Mouse (Mus musculus): Measurements from ENCODE around the gene Ccdc150. TPM values are rescaled to one million over a fixed set of nuclear protein-coding genes. Genes with fewer than 3 reads are reported as not detected.

Gene Ccdc150
- 0.11 and 0.21 TPM in 2 replicates for polyA plus RNA-seq (2015; fragmentation: Nextera tagmentation; extraction: Ambion mirVana)

- Histone ChIP-seq H3K4me2 (ENCODE audit: low read length) (peak within 1 kb of the TSS; percentile 94), H3K27me3 (replicated peaks; ENCODE audit: control insufficient read depth, insufficient read depth, low read length) (no peaks in the 10 kb centered on the region), H3K9me3 (ENCODE audit: control insufficient read depth, low read length) (no peaks in the 10 kb centered on the region), H3K27ac (ENCODE audit: low read depth, low read length) (no peak within 1 kb of the TSS), H3K9ac (ENCODE audit: low read depth, low read length) (peak within 1 kb of the TSS; percentile 68), H3K4me1 (ENCODE audit: control insufficient read depth, insufficient read depth, low read depth, low read length) (peaks cover 4% of the 10 kb centered on the region), H3K4me3 (ENCODE audit: low read length) (peak within 1 kb of the TSS; percentile 64), H3K36me3 (ENCODE audit: control insufficient read depth, insufficient read depth, low read length) (no peaks in the 10 kb centered on the region)
- peak; percentile 100 for ATAC-seq
- 16% methylated on average over 33 of the region's 33 CpGs for WGBS
Observed at GRCm38 (mm10) chr1:54250158-54250866, at the start of gene Ccdc150. Ccdc150 (plus strand) TSS chr1:54250683.

DNA sequence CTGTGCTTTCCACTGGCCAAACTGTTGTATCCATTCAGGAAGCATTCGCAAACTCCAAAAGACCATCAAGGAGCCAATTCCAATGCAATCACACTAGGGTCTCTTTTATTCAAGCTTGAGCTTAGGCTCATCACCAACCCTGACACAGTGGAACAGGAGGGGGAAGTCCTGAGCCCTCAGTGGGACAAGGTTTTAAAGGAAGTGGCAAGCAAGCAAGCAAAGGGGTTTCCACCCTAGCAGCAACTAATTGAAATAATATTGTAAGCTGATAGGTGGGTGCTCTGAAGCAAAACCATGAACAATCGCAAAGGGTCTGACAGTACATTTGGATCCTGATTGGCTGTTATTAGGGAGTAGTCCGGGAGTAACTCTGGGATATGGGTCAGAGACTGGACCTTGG lies 30.2 kb upstream of the Ccdc150 start:
- Histone ChIP-seq H3K4me1 (ENCODE audit: control insufficient read depth, insufficient read depth, low read depth, low read length) (no peaks in the 10 kb centered on the region), H3K36me3 (ENCODE audit: control insufficient read depth, insufficient read depth, low read length) (no peaks in the 10 kb centered on the region), H3K9ac (ENCODE audit: low read depth, low read length) (no peak overlapping the region), H3K4me2 (ENCODE audit: low read length) (no peak overlapping the region), H3K27me3 (replicated peaks; ENCODE audit: control insufficient read depth, insufficient read depth, low read length) (no peaks in the 10 kb centered on the region), H3K4me3 (ENCODE audit: low read length) (no peak overlapping the region), H3K27ac (ENCODE audit: low read depth, low read length) (no peak overlapping the region), H3K9me3 (ENCODE audit: control insufficient read depth, low read length) (no peaks in the 10 kb centered on the region)
- whole genome bisulfite sequencing: 97% methylated on average over 3 of the region's 3 CpGs
- ATAC-seq: no peak

DNA sequence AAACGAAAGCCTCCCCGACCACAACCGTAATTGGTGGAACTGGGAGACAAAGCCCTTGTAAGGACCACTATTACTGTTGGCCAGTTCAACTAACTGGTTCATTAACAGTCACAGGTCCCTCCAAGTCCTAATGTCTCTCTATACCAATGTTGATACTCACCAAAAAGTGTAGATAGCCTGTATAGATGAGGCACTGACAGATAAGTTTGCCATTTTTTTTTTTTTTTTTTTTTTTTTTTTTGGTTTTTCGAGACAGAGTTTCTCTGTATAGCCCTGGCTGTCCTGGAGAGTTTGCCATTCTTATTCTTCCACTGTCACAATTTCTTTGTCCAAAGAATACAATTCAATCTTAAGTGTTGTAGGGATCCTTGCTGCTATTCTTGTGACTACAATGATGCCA lies 7.8 kb upstream of the Ccdc150 start:
- no peak overlapping the region for H3K9ac ChIP-seq (ENCODE audit: low read depth, low read length)
- ATAC-seq: no peak
- H3K4me1 ChIP-seq (ENCODE audit: control insufficient read depth, insufficient read depth, low read depth, low read length): no peaks in the 10 kb centered on the region
- no peak overlapping the region for H3K4me3 ChIP-seq (ENCODE audit: low read length)
- H3K27ac ChIP-seq (ENCODE audit: low read depth, low read length): no peak overlapping the region
- no peak overlapping the region for H3K4me2 ChIP-seq (ENCODE audit: low read length)
- no peaks in the 10 kb centered on the region for H3K9me3 ChIP-seq (ENCODE audit: control insufficient read depth, low read length)
- WGBS: 93% methylated on average over 4 of the region's 4 CpGs
- no peaks in the 10 kb centered on the region for H3K27me3 ChIP-seq (replicated peaks; ENCODE audit: control insufficient read depth, insufficient read depth, low read length)
- H3K36me3 ChIP-seq (ENCODE audit: control insufficient read depth, insufficient read depth, low read length): no peaks in the 10 kb centered on the region

DNA sequence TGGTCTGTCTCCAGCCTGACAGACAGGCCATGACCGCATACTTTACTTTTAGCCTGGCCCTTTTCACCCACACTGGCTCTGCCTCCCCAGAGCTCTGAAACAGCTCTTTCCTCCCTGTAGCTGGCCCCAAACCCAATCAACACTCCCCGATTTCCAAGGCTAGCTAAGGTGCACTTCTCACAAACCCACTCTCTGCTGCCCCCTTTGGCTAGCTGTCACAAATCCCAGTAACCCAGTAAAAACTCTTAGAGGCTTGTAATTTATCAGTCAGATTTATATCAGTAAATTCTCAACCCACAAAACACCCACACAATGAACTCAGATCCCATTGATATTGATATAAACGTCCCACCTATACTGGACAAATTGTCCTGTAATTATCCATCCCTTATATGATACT lies 25.1 kb downstream of the Ccdc150 start:
- Histone ChIP-seq H3K4me2 (ENCODE audit: low read length) (no peak overlapping the region), H3K36me3 (ENCODE audit: control insufficient read depth, insufficient read depth, low read length) (no peaks in the 10 kb centered on the region), H3K27me3 (replicated peaks; ENCODE audit: control insufficient read depth, insufficient read depth, low read length) (no peaks in the 10 kb centered on the region), H3K4me1 (ENCODE audit: control insufficient read depth, insufficient read depth, low read depth, low read length) (no peaks in the 10 kb centered on the region), H3K4me3 (ENCODE audit: low read length) (no peak overlapping the region), H3K9ac (ENCODE audit: low read depth, low read length) (no peak overlapping the region), H3K27ac (ENCODE audit: low read depth, low read length) (no peak overlapping the region), H3K9me3 (ENCODE audit: control insufficient read depth, low read length) (no peaks in the 10 kb centered on the region)
- WGBS: 69% methylated on average over 3 of the region's 3 CpGs
- no peak for ATAC-seq

DNA sequence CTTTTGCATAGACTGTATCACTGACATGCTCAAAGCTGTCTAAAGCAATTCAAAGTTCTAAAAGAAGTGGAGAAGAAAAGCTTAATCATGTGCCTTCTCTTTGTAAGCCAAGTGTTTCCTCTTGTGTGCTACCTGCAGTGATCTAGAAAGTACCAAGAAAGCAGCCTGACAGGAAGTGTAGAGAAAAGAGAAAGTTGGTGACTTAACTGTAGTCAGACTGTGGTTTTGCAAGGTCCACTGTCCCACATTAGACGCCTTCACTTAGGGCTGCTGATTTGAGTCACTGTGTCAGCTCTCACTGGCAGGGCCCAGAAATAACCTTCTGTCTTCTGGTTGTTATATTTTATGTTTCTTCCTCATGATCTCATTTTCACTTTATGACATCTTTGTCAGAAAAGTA lies 29.1 kb downstream of the Ccdc150 start:
- H3K4me2 ChIP-seq (ENCODE audit: low read length): no peak overlapping the region
- no peak for ATAC-seq
- no peaks in the 10 kb centered on the region for H3K27me3 ChIP-seq (replicated peaks; ENCODE audit: control insufficient read depth, insufficient read depth, low read length)
- no peaks in the 10 kb centered on the region for H3K36me3 ChIP-seq (ENCODE audit: control insufficient read depth, insufficient read depth, low read length)
- H3K4me1 ChIP-seq (ENCODE audit: control insufficient read depth, insufficient read depth, low read depth, low read length): no peaks in the 10 kb centered on the region
- H3K27ac ChIP-seq (ENCODE audit: low read depth, low read length): no peak overlapping the region
- no peak overlapping the region for H3K9ac ChIP-seq (ENCODE audit: low read depth, low read length)
- 100% methylated on average over 1 of the region's 1 CpGs for WGBS
- H3K9me3 ChIP-seq (ENCODE audit: control insufficient read depth, low read length): no peaks in the 10 kb centered on the region
- no peak overlapping the region for H3K4me3 ChIP-seq (ENCODE audit: low read length)

- Histone ChIP-seq H3K4me2 (ENCODE audit: low read length) (no peak overlapping the region), H3K36me3 (ENCODE audit: control insufficient read depth, insufficient read depth, low read length) (no peaks in the 10 kb centered on the region), H3K4me3 (ENCODE audit: low read length) (no peak overlapping the region), H3K9me3 (ENCODE audit: control insufficient read depth, low read length) (no peaks in the 10 kb centered on the region), H3K9ac (ENCODE audit: low read depth, low read length) (no peak overlapping the region), H3K27ac (ENCODE audit: low read depth, low read length) (no peak overlapping the region), H3K27me3 (replicated peaks; ENCODE audit: control insufficient read depth, insufficient read depth, low read length) (no peaks in the 10 kb centered on the region), H3K4me1 (ENCODE audit: control insufficient read depth, insufficient read depth, low read depth, low read length) (no peaks in the 10 kb centered on the region)
- ATAC-seq: no peak
- 83% methylated on average over 3 of the region's 3 CpGs for WGBS
Observed at GRCm38 (mm10) chr1:54280651-54281050, 30.2 kb downstream of the Ccdc150 start.

GRCm38 (mm10) chr1:54306404-54306803 lies 55.9 kb downstream of the Ccdc150 start:
- no peaks in the 10 kb centered on the region for H3K9me3 ChIP-seq (ENCODE audit: control insufficient read depth, low read length)
- no peak overlapping the region for H3K9ac ChIP-seq (ENCODE audit: low read depth, low read length)
- no peak overlapping the region for H3K27ac ChIP-seq (ENCODE audit: low read depth, low read length)
- no peak overlapping the region for H3K4me2 ChIP-seq (ENCODE audit: low read length)
- H3K36me3 ChIP-seq (ENCODE audit: control insufficient read depth, insufficient read depth, low read length): no peaks in the 10 kb centered on the region
- H3K4me1 ChIP-seq (ENCODE audit: control insufficient read depth, insufficient read depth, low read depth, low read length): no peaks in the 10 kb centered on the region
- 75% methylated on average over 2 of the region's 2 CpGs for WGBS
- H3K4me3 ChIP-seq (ENCODE audit: low read length): no peak overlapping the region
- ATAC-seq: no peak
- no peaks in the 10 kb centered on the region for H3K27me3 ChIP-seq (replicated peaks; ENCODE audit: control insufficient read depth, insufficient read depth, low read length)

DNA sequence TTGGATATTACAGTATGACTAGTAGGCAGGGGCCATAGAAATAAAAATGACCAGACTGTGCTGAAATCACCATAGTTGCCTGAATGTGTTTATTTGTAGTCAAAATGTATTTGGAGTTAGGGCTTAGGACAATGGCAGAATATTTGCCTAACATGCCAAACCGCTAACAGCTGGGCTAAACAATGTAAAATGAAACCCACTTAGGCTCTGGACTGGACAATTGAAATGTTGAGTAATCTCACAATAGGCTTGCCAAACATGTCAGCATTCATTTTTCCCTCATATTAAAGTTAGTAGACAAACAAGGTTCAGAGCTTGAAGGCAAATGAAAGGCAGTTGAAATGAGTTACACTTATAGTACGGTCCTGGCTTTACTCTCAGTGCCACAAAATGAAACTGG lies 76.2 kb downstream of the Ccdc150 start:
- H3K36me3 ChIP-seq (ENCODE audit: control insufficient read depth, insufficient read depth, low read length): no peaks in the 10 kb centered on the region
- H3K27ac ChIP-seq (ENCODE audit: low read depth, low read length): no peak overlapping the region
- H3K4me1 ChIP-seq (ENCODE audit: control insufficient read depth, insufficient read depth, low read depth, low read length): no peaks in the 10 kb centered on the region
- 0 out of 2 replicates have a peak, but pooled peaks cover 3% of the 10 kb centered on the region for H3K9me3 ChIP-seq (ENCODE audit: control insufficient read depth, low read length)
- no peak overlapping the region for H3K4me2 ChIP-seq (ENCODE audit: low read length)
- 94% methylated on average over 2 of the region's 2 CpGs for WGBS
- H3K27me3 ChIP-seq (replicated peaks; ENCODE audit: control insufficient read depth, insufficient read depth, low read length): no peaks in the 10 kb centered on the region
- no peak overlapping the region for H3K4me3 ChIP-seq (ENCODE audit: low read length)
- ATAC-seq: no peak
- no peak overlapping the region for H3K9ac ChIP-seq (ENCODE audit: low read depth, low read length)

DNA sequence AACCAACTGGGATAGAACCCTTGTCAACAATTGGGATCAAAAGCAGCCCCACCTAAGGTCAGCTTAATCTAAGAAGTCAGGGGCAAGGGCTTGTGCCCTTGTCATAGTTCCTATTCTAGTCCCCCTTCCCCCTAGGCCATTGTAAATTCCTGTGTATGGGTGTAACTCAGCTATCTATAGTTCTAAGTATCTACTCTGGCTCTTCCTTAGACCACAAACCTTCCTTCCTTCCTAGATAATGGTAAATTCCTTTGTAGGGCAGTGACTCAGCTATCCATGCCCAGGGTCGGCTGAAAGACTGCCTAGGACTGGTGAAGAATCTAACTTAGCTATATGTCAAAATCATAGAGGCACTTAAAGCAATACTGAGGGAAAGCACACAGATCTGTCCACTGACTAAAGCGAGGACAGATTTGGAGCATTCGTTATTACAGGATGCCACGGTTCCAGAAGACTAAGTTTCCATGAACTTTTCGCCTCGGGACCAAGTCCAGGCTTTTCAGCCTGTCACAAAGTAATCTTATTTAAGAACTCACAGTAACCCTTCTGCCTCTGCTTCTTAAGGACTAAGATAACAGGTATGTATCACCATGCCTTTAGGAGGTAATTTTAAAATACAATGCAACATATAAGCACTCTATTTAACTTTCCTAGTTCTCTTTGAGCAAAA lies 77.5 kb downstream of the Ccdc150 start:
- Histone ChIP-seq H3K27me3 (replicated peaks; ENCODE audit: control insufficient read depth, insufficient read depth, low read length) (no peaks in the 10 kb centered on the region), H3K36me3 (ENCODE audit: control insufficient read depth, insufficient read depth, low read length) (no peaks in the 10 kb centered on the region)
- 92% methylated on average over 6 of the region's 6 CpGs for WGBS

More for the DNA sequence above, 77.5 kb downstream of the Ccdc150 start:
- no peak overlapping the region for H3K4me2 ChIP-seq (ENCODE audit: low read length)
- H3K9me3 ChIP-seq (ENCODE audit: control insufficient read depth, low read length): 0 out of 2 replicates have a peak, but pooled peaks cover 3% of the 10 kb centered on the region
- no peaks in the 10 kb centered on the region for H3K4me1 ChIP-seq (ENCODE audit: control insufficient read depth, insufficient read depth, low read depth, low read length)
- ATAC-seq: no peak
- no peak overlapping the region for H3K4me3 ChIP-seq (ENCODE audit: low read length)
- H3K9ac ChIP-seq (ENCODE audit: low read depth, low read length): no peak overlapping the region
- no peak overlapping the region for H3K27ac ChIP-seq (ENCODE audit: low read depth, low read length)
